Mouse (Mus musculus) macrophage (primary cell): ENCODE data around the gene Spert. TPM values are rescaled to one million over a fixed set of nuclear protein-coding genes. Genes with fewer than 3 reads are reported as not detected.

Experiments used
- H3K27ac ChIP-seq: fragments of 350-480 bp; formaldehyde crosslinking; 2 replicates; pipeline ENCODE4 v1.9.0; 2021
- H3K36me3 ChIP-seq: fragments of 350-480 bp; formaldehyde crosslinking; 2 replicates; pipeline ENCODE4 v1.9.0; 2021; ENCODE audit errors: inconsistent target
- H3K4me3 ChIP-seq: fragments of 350-480 bp; formaldehyde crosslinking; 2 replicates; pipeline ENCODE4 v1.9.0; 2021; ENCODE audit errors: inconsistent target
- H3K79me2 ChIP-seq: fragments of 350-480 bp; formaldehyde crosslinking; 2 replicates; pipeline ENCODE4 v1.9.0; 2021; ENCODE audit errors: inconsistent target
- WGBS: methylation state at CpG from one replicate; pipeline ENCODE4 v1.1.7; 2026; ENCODE audit warnings: inconsistent platforms; ENCODE audit not compliant: missing documents; 5-methylcytosine and 5-hydroxymethylcytosine counted together
- polyA plus RNA-seq: library from polyadenylated mRNA; stranded (reverse); fragments of 250-400 nt; gene quantifications from 3 replicates; pipeline ENCODE4 v1.2.4, GENCODE M21; 2018; ENCODE audit warnings: inconsistent platforms
- total RNA-seq, 78 experiments: library from RNA; depleted of rRNA; stranded (reverse); fragments of 250-400 nt; gene quantifications; 1 replicate in 9 of 78; 2 replicates in 24 of 78; 3 replicates in 43 of 78; 4 replicates in 2 of 78; pipeline ENCODE4 v1.2.4; 2018; ENCODE audit warnings: inconsistent platforms in 56 of 78

Spert gene
- total RNA-seq (2018; cell fraction: chromatin; rRNA removed), result not detected
- not detected for total RNA-seq (2018; cell fraction: cytosol; rRNA removed)
- not detected for total RNA-seq (2018; cell fraction: nucleus; rRNA removed)
- polyA plus RNA-seq, result not detected in 3 replicates

DNA sequence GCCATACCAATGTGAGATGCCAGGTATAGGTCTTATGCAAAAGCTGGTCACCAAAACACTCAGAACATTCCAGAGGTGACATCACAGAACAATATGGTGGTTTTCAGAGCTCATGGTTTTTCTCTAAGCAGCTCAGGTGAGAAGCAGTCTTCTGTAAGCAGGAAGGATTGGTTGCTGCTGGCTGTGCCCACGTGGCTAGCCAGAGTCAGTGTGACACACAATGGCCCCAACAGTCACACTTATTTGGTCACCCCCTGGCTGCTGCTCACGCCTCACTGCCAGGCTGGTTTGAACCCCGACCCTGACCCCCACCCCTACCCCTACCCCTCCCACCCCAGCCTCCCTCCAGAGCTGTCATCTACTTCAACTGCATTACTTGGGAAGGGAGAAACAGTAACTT, at the start of gene Spert:
Spert (minus strand) TSS at position 139 of the 400 bp plus-strand sequence.
- Histone ChIP-seq H3K4me3 (no peak within 1 kb of the TSS), H3K27ac (no peak within 1 kb of the TSS), H3K79me2 (no peaks in the 10 kb centered on the region), H3K36me3 (no peaks in the 10 kb centered on the region)
- WGBS, result 77% methylated on average over 3 of the region's 3 CpGs

DNA sequence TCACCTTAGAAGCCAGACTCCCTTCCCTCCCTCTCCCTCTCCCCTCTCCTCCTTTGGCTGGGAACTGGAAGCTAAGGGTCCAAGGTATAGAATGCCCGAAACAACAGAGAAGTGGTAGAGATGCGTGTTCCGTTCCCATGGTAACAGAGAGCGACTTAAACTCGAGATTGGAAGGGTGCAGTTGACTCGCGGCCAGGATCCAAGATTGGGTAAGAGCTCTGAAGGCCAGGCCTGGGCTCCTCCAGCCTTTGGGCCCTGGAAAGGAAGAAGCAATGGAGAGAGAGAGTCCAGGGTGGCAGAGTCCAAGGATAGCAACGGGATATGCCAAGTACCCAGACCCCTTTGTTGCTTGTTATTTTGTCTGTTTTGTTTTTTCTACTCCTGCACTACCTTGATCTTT, 49.2 kb upstream of the Spert start, which contains the start of gene Erich6b:
Erich6b (plus strand) TSS at position 180 of the 400 bp plus-strand sequence.
- WGBS, result 81% methylated on average over 8 of the region's 8 CpGs
- Histone ChIP-seq H3K79me2 (no peaks in the 10 kb centered on the region), H3K27ac (no peak within 1 kb of the TSS), H3K4me3 (no peak within 1 kb of the TSS), H3K36me3 (no peaks in the 10 kb centered on the region)

DNA sequence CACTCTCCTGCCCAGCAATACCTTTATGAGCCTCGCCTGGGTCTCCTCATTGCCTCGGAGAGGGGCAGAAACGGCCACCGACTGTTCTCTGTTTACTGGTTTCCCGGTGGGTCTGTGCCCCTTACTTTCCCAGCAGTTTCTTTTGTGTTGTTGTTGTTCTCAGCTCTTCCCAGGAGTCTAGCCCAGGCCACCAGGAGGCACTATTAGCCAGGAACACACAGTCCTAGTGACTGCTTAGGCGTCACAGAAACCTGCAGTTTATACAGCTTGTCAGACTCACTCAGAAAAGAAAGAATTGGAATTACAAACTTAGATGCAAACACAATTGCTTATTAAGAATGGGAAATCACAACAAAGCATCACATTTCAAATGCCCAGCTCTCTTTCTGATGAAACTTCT, 48.5 kb upstream of the Spert start:
- Histone ChIP-seq H3K4me3 (no peak overlapping the region), H3K27ac (no peak overlapping the region), H3K36me3 (no peaks in the 10 kb centered on the region), H3K79me2 (no peaks in the 10 kb centered on the region)
- 89% methylated on average over 5 of the region's 6 CpGs for WGBS

DNA sequence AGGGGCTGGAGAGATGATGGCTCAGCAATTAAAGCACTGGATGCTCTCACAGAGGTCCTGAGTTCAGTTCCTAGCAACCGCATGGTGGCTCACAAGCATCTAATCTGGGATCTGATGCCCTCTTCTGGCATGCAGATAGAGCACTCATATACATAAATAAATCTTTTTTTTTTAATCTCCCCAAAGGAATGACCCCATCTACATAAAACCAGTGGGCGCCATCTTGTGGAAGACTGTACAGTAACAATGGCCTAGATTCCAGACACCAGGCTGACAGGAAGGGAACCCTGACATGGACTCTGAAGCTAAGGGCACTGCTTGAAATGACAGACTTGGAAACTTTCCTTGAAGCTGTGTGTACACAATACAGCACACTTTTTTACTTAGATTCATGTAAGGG, 47.9 kb upstream of the Spert start:
- WGBS, result 91% methylated on average over 2 of the region's 2 CpGs
- Histone ChIP-seq H3K79me2 (no peaks in the 10 kb centered on the region), H3K27ac (no peak overlapping the region), H3K4me3 (no peak overlapping the region), H3K36me3 (no peaks in the 10 kb centered on the region)

GRCm38 (mm10) chr14:75637641-75638040, 44.7 kb upstream of the Spert start:
- no peak overlapping the region for H3K27ac ChIP-seq
- H3K79me2 ChIP-seq, result no peaks in the 10 kb centered on the region
- no peak overlapping the region for H3K4me3 ChIP-seq
- no peaks in the 10 kb centered on the region for H3K36me3 ChIP-seq
- WGBS, result 89% methylated on average over 4 of the region's 4 CpGs

GRCm38 (mm10) chr14:75636107-75636506, 43.2 kb upstream of the Spert start:
- no peaks in the 10 kb centered on the region for H3K36me3 ChIP-seq
- H3K79me2 ChIP-seq, result no peaks in the 10 kb centered on the region
- no peak overlapping the region for H3K27ac ChIP-seq
- H3K4me3 ChIP-seq, result no peak overlapping the region
- WGBS, result 75% methylated on average over 7 of the region's 7 CpGs

DNA sequence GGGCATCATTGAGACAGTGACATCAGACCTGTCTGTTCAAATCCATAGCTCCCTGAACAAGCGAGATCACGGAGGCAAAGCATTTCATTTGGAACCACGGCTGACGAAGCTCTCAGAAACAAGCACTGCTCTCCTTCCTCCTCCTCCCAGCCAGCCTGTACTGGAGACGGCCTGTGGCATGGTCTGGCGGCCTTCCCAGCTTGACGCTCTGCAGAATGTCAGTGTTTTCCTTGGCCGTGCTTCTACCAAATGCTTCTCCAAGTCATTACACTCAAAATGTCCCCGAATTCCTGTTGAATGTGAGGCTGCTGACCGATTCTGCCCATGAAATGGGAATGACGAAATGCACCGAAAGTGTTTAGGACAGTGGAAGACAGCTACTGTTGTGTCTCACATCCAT, 42.4 kb upstream of the Spert start:
- H3K79me2 ChIP-seq, result no peaks in the 10 kb centered on the region
- H3K36me3 ChIP-seq, result no peaks in the 10 kb centered on the region
- WGBS, result 75% methylated on average over 12 of the region's 12 CpGs
- H3K4me3 ChIP-seq, result no peak overlapping the region
- no peak overlapping the region for H3K27ac ChIP-seq

DNA sequence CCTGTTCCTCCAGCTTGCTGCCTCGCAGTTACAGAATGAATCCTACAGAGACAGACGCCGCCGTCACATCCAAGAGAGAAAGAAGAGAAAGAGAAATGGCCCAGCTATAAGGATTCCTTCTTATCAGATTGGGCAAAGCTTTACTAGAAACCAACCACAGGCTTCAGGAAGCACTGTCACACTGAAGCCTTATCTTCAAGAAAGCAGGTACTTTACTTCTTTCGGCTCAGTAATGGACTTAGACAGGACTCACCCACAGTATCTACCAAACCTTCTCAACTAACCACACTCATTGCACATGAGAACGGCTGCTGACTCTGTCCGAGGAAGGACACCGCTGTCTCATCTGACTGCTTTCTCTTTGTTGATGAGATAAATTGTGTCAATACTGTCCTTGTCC, 36.0 kb upstream of the Spert start:
- WGBS, result 74% methylated on average over 8 of the region's 8 CpGs
- Histone ChIP-seq H3K79me2 (no peaks in the 10 kb centered on the region), H3K36me3 (no peaks in the 10 kb centered on the region), H3K27ac (no peak overlapping the region), H3K4me3 (no peak overlapping the region)

GRCm38 (mm10) chr14:75622984-75623383, 30.1 kb upstream of the Spert start:
- Histone ChIP-seq H3K79me2 (no peaks in the 10 kb centered on the region), H3K4me3 (no peak overlapping the region), H3K27ac (no peak overlapping the region), H3K36me3 (no peaks in the 10 kb centered on the region)
- 88% methylated on average over 7 of the region's 7 CpGs for WGBS

DNA sequence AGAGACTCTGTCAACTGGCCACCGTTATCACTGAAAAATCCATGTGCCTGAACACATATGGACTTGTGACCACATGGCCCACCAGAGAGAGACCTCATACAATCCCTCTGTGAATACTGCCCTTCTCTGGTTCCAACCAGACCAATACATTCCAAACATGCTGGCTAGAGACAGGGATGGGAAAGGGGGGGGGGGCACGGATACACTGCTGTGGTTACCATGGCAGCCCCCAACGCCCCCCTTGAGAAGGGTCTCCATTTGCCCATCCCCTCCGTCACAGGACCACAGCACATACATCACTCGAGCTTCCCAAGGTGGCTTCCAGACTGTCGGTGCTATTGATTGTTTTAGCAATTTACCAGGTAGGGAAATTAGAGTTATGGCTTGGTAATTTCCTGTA, 23.5 kb upstream of the Spert start:
- WGBS, result 82% methylated on average over 6 of the region's 6 CpGs
- Histone ChIP-seq H3K27ac (no peak overlapping the region), H3K79me2 (no peaks in the 10 kb centered on the region), H3K36me3 (no peaks in the 10 kb centered on the region), H3K4me3 (no peak overlapping the region)

DNA sequence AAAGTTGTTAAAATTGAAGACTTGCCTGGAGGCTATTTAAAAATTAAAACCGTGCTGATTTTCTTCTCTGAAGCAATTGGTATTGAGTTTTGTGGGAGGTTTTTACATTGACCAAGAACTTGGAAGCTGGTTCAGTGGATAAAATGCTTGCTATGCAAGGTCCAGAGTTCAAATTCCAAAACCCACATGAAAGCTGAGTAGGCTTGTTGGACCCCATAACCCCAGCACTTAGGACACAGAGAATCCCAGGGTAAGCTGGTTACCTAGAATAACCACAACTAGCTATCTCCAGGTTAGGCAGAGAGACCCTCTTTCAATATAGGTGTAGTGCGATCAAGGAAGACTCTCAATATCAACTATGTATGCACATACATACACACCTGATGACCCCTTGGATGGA, 16.3 kb upstream of the Spert start:
- Histone ChIP-seq H3K4me3 (no peak overlapping the region), H3K27ac (no peak overlapping the region), H3K79me2 (no peaks in the 10 kb centered on the region), H3K36me3 (no peaks in the 10 kb centered on the region)
- 88% methylated on average over 2 of the region's 2 CpGs for WGBS

GRCm38 (mm10) chr14:75583870-75584269, 9.0 kb downstream of the Spert start:
- no peak overlapping the region for H3K27ac ChIP-seq
- 89% methylated on average over 12 of the region's 12 CpGs for WGBS
- H3K36me3 ChIP-seq, result no peaks in the 10 kb centered on the region
- no peaks in the 10 kb centered on the region for H3K79me2 ChIP-seq
- no peak overlapping the region for H3K4me3 ChIP-seq

DNA sequence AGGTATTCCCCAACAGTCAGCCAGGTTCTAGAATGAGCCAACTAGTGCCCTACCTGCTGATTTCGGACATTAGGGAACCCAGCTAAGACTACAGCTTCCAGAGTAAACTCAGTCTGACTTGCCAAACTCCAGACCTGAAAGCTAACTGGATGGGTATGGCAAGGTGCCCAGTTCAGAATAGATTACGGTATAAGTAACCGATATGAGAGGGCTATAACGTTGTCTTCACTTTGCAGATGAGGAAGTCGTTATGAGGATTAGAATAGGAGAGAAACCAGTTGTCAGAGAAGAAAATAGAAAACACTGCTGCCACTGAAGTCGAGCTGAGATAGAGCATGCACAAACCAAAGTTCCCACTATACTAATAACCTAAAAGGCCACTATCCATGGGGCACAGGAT, 13.9 kb downstream of the Spert start:
- Histone ChIP-seq H3K4me3 (no peak overlapping the region), H3K27ac (no peak overlapping the region), H3K79me2 (no peaks in the 10 kb centered on the region), H3K36me3 (no peaks in the 10 kb centered on the region)
- 85% methylated on average over 6 of the region's 6 CpGs for WGBS

DNA sequence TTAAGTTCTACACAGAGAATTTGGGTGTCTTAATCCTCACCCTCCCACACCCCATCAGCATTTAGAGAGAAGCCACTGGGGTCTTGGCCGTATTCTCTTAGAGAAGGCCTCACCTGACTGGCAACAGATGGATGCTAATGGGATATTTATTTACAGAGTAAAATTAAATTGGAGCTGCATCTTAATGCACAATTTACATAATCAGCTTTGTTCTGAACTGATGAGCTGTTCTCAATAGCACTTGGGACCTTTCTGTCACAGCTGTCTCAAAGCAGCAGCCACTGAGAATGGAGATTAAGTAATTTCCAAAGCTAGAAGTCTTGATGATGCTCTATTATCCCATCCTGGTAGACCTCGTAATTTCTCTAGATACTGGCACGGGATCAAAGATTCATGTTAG, 26.6 kb downstream of the Spert start:
- H3K27ac ChIP-seq, result no peak overlapping the region
- no peaks in the 10 kb centered on the region for H3K79me2 ChIP-seq
- no peak overlapping the region for H3K4me3 ChIP-seq
- no peaks in the 10 kb centered on the region for H3K36me3 ChIP-seq
- WGBS, result 95% methylated on average over 3 of the region's 3 CpGs

GRCm38 (mm10) chr14:75565534-75566140, 27.3 kb downstream of the Spert start:
- 82% methylated on average over 14 of the region's 14 CpGs for WGBS
- no peak overlapping the region for H3K27ac ChIP-seq
- no peaks in the 10 kb centered on the region for H3K79me2 ChIP-seq
- H3K36me3 ChIP-seq, result no peaks in the 10 kb centered on the region
- H3K4me3 ChIP-seq, result no peak overlapping the region
